Mouse (Mus musculus): ENCODE measurements around the gene Prim2.
"Not testable (repeated sequence)": the region's sequence is repeated elsewhere in the genome, so short reads cannot be mapped to it uniquely, and the experiment has no call there.

The Prim2 gene

GRCm38 (mm10) chr1:33650875-33651274 is 18.7 kb downstream of the Prim2 start:
- no peak for DNase-seq (ENCODE audit: low read depth, low spot score)

GRCm38 (mm10) chr1:33649534-33650108 is 20.0 kb downstream of the Prim2 start:
- no peak for DNase-seq (ENCODE audit: low read depth, low spot score)

GRCm38 (mm10) chr1:33649021-33649420 is 20.6 kb downstream of the Prim2 start:
- DNase-seq (ENCODE audit: low read depth, low spot score): no peak

GRCm38 (mm10) chr1:33647661-33648060 is 21.9 kb downstream of the Prim2 start:
- no peak for DNase-seq (ENCODE audit: low read depth, low spot score)

GRCm38 (mm10) chr1:33647173-33647572 is 22.4 kb downstream of the Prim2 start:
- peak; percentile 58 for DNase-seq (ENCODE audit: low read depth, low spot score)

GRCm38 (mm10) chr1:33645689-33646088 is 23.9 kb downstream of the Prim2 start:
- peak; percentile 40 for DNase-seq (ENCODE audit: low read depth, low spot score)

GRCm38 (mm10) chr1:33641139-33641538 is 28.5 kb downstream of the Prim2 start:
- DNase-seq (ENCODE audit: low read depth, low spot score): no peak

- DNase-seq (ENCODE audit: low read depth, low spot score): no peak
Measured at GRCm38 (mm10) chr1:33640089-33640488, 29.5 kb downstream of the Prim2 start.

GRCm38 (mm10) chr1:33639234-33639633 is 30.4 kb downstream of the Prim2 start:
- no peak for DNase-seq (ENCODE audit: low read depth, low spot score)

- DNase-seq (ENCODE audit: low read depth, low spot score): no peak
Measured at GRCm38 (mm10) chr1:33637827-33638226, 31.8 kb downstream of the Prim2 start.

- no peak for DNase-seq (ENCODE audit: low read depth, low spot score)
Measured at GRCm38 (mm10) chr1:33636421-33637195, 33.0 kb downstream of the Prim2 start.

GRCm38 (mm10) chr1:33631002-33631618 is 38.5 kb downstream of the Prim2 start:
- not testable (repeated sequence) for DNase-seq (ENCODE audit: low read depth, low spot score)

- DNase-seq (ENCODE audit: low read depth, low spot score): no peak
Measured at GRCm38 (mm10) chr1:33627803-33628202, 41.8 kb downstream of the Prim2 start.

- DNase-seq (ENCODE audit: low read depth, low spot score): no peak
Measured at GRCm38 (mm10) chr1:33627070-33627469, 42.5 kb downstream of the Prim2 start.

GRCm38 (mm10) chr1:33624900-33625299 is 44.7 kb downstream of the Prim2 start:
- DNase-seq (ENCODE audit: low read depth, low spot score): no peak

GRCm38 (mm10) chr1:33624441-33624840 is 45.2 kb downstream of the Prim2 start:
- DNase-seq (ENCODE audit: low read depth, low spot score): no peak

GRCm38 (mm10) chr1:33621791-33622190 is 47.8 kb downstream of the Prim2 start:
- no peak for DNase-seq (ENCODE audit: low read depth, low spot score)

- DNase-seq (ENCODE audit: low read depth, low spot score): no peak
Measured at GRCm38 (mm10) chr1:33620091-33620788, 49.4 kb downstream of the Prim2 start.

GRCm38 (mm10) chr1:33616642-33617041 is 53.0 kb downstream of the Prim2 start:
- DNase-seq (ENCODE audit: low read depth, low spot score): not testable (repeated sequence)

GRCm38 (mm10) chr1:33612100-33612499 is 57.5 kb downstream of the Prim2 start:
- no peak for DNase-seq (ENCODE audit: low read depth, low spot score)

GRCm38 (mm10) chr1:33610026-33610721 is 59.4 kb downstream of the Prim2 start:
- peak; percentile 22 for DNase-seq (ENCODE audit: low read depth, low spot score)

- no peak for DNase-seq (ENCODE audit: low read depth, low spot score)
Measured at GRCm38 (mm10) chr1:33608133-33608532, 61.5 kb downstream of the Prim2 start.
